Mouse (Mus musculus): ENCODE data around the gene Ccdc163.

GRCm38 (mm10) chr4:116708201-116708764, at the start of gene Ccdc163, which contains the start of gene Mmachc:
- peak; percentile 30; the same call in 1 of the 2 replicates for TF ChIP-seq POLR2A (IDR thresholded peaks at IDR 0.05; ENCODE audit: low read depth, low read length)
- no peak for TF ChIP-seq CTCF (IDR thresholded peaks at IDR 0.05; ENCODE audit: extremely low read depth, insufficient read depth, insufficient read length, insufficient replicate concordance)

Measured in spleen, adult 2 months (tissue).